Mouse (Mus musculus): ENCODE results near the gene Fggy.

DNA sequence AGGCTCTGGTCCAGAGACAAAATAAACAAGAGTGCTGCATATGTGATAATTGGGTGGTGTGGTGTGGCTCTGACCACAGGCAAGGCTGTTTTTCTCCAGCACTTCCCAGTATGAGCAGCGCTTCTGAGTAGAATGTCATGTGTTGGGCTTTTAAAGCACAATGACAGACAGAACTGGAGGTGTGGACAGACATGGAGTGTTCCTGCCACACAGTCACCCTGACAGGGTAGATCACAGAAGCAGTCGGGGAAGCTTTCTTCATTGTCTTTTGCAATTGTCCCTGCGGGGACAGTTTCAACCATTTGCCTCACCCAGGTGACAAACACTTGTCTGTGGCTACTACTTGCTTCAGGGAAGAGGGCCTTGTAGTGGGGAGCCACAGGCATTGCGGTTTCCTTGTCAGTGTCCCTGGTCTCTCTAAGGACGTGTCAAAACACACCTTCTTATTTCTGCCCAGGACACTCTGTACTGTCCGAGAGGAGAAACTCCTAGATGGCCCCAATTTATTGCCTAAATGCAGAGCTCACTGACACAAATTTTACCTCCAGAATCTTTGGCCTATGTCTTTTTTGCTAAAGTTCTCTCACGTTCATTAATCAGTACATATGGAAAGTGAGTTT is 183.9 kb downstream of the Fggy start:
- TF ChIP-seq CTCF (IDR thresholded peaks at IDR 0.05; ENCODE audit: low read depth) (no peak), EP300 (optimal IDR thresholded peaks at IDR 0.05) (no peak)
